Mouse (Mus musculus) limb, embryonic 10.5 days (tissue): ENCODE measurements around the gene Ambp. TPM values are rescaled to one million over a fixed set of nuclear protein-coding genes. Genes with fewer than 3 reads are reported as not detected.

Experiments used
- DNase-seq: peaks from one replicate; pipeline ENCODE4 v3.0.0-alpha.2; 2017; ENCODE audit warnings: low spot score
- H3K27ac ChIP-seq: fragments of 300-500 bp; sonication (generic); 2 replicates; pipeline ENCODE4 v1.5.1; 2016; ENCODE audit warnings: mild to moderate bottlenecking
- H3K27me3 ChIP-seq: fragments of 300-500 bp; sonication (generic); 2 replicates; pipeline ENCODE4 v1.6.1; 2016; ENCODE audit warnings: low read depth, mild to moderate bottlenecking; ENCODE audit not compliant: poor library complexity, severe bottlenecking
- H3K36me3 ChIP-seq: fragments of 300-500 bp; sonication (generic); 2 replicates; pipeline ENCODE4 v1.6.1; 2016; ENCODE audit warnings: mild to moderate bottlenecking, moderate library complexity
- H3K4me1 ChIP-seq: fragments of 300-500 bp; sonication (generic); 2 replicates; pipeline ENCODE4 v1.6.1; 2016
- H3K4me3 ChIP-seq: fragments of 300-500 bp; sonication (generic); 2 replicates; pipeline ENCODE4 v1.5.1; 2016; ENCODE audit warnings: mild to moderate bottlenecking, moderate library complexity
- H3K9me3 ChIP-seq: fragments of 300-500 bp; sonication (generic); replicated peaks from 2 replicates; pipeline ENCODE4 v1.6.1; 2016; ENCODE audit warnings: mild to moderate bottlenecking
- WGBS: fragments of 180-500 bp; shearing (Covaris S2); methylation state at CpG from one replicate; pipeline ENCODE4 v1.1.7; 2016; 5-methylcytosine and 5-hydroxymethylcytosine counted together
- polyA plus RNA-seq: library from polyadenylated mRNA; unstranded; fragments of >200 nt; fragmentation: Nextera tagmentation; extraction: Ambion mirVana; gene quantifications from 2 replicates; pipeline ENCODE4 v1.2.1, GENCODE M21; 2016

Ambp gene
- polyA plus RNA-seq, 1 experiment from 2014 or later = 0.19 TPM

DNA sequence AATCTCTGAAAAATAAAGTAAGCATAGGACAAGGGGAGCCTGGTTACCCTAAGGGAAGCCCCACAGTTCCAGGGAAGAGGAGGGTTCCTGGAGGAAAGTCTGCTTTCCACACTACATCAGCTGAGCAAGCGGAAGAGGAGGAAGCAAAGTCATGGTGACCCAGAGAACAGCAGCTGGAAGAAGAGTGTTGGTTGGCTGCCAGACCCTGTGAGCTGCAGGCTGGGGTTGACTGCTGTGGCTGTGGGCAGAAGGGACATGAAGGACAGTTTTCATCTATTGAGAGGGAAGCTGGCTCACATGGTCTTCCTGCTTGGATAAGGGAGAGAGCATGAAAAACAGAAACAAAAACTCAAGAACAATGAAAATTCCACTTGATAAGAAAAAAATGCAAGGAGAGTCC, 57.0 kb downstream of the Ambp start:
- no peak overlapping the region for H3K4me3 ChIP-seq
- peaks cover 5% of the 10 kb centered on the region for H3K4me1 ChIP-seq
- no peak for DNase-seq

More for the DNA sequence above, 57.0 kb downstream of the Ambp start:
- Histone ChIP-seq H3K9me3 (no peaks in the 10 kb centered on the region), H3K27ac (no peak overlapping the region), H3K27me3 (no peaks in the 10 kb centered on the region), H3K36me3 (peaks cover 77% of the 10 kb centered on the region)
- WGBS = 85% methylated on average over 1 of the region's 1 CpGs

Other genes starting within 250 kb of the Ambp start
- gene Zfp618, start 189.2 kb downstream of the Ambp start, polyA plus RNA-seq = 23.7 and 35.7 TPM in 2 replicates
- gene Kif12, start 17.3 kb upstream of the Ambp start, polyA plus RNA-seq = 0.08 and 0.29 TPM in 2 replicates
- 7.4 and 9.4 TPM in 2 replicates for gene Col27a1, start 59.2 kb upstream of the Ambp start, polyA plus RNA-seq
- gene Orm1, start 189.8 kb upstream of the Ambp start, polyA plus RNA-seq = not detected in 2 replicates
- not detected in 2 replicates for gene Orm3, start 201.4 kb upstream of the Ambp start, polyA plus RNA-seq
- not detected in 2 replicates for gene Orm2, start 207.7 kb upstream of the Ambp start, polyA plus RNA-seq
- gene Akna, start 248.6 kb upstream of the Ambp start, polyA plus RNA-seq = 12.3 and 17.2 TPM in 2 replicates